ENCODE assay signal across 8 mouse cellular contexts in genomic region chr1:74121821-74122576, GRCm38 (mm10). TPM values are rescaled to one million over a fixed set of nuclear protein-coding genes. Genes with fewer than 3 reads are reported as not detected.
DNase-seq lines count a peak whose midpoint lies in the region; TF ChIP-seq lines count a peak whose summit lies in the region.

No protein-coding gene starts in this region.

- no peak overlapping the region for H3K4me3 ChIP-seq in cerebellum, adult 2 months (replicated peaks; ENCODE audit: insufficient read depth, low read depth, low read length)

- peak; percentile 62 to 74 for DNase-seq in cerebellum, postnatal 10 days
- no peak for DNase-seq in cerebellum, adult 11 months
- peak; percentile 60 for DNase-seq in urinary bladder, adult 18-20 months (ENCODE audit: low spot score in 2 of 2)
- no peak for DNase-seq in urinary bladder, postnatal 10 days (ENCODE audit: low spot score)
- peak; percentile 86 to 89 for DNase-seq in kidney, adult 8-10 months
- DNase-seq in lung, postnatal 25 days (ENCODE audit: low spot score), result peak; percentile 79
- peak; percentile 49 for DNase-seq in urinary bladder, postnatal 25 days (ENCODE audit: low spot score)
- no peak for DNase-seq in cerebellum, adult 2 months

- H3K27me3 ChIP-seq in cerebellum, adult 2 months (ENCODE audit: control insufficient read depth, insufficient read depth, low read length), result peaks cover 7% of the 10 kb centered on the region; the same call in 1 of the 2 replicates

- TF ChIP-seq POLR2A in cerebellum, adult 2 months (IDR thresholded peaks at IDR 0.05; ENCODE audit: borderline replicate concordance, insufficient read depth, low read length), result no peak

- H3K27ac ChIP-seq in cerebellum, adult 2 months (ENCODE audit: insufficient read depth, low read length), result no peak overlapping the region

- no peak for TF ChIP-seq CTCF in cerebellum, adult 2 months (IDR thresholded peaks at IDR 0.05; ENCODE audit: borderline replicate concordance, insufficient read depth, low read depth, low read length)

- H3K4me1 ChIP-seq in cerebellum, adult 2 months (ENCODE audit: control insufficient read depth, insufficient read depth, low read length), result 0 out of 2 replicates have a peak, but pooled peaks cover 3% of the 10 kb centered on the region

- 32% methylated on average over 9 of the region's 9 CpGs for WGBS in cerebellum, adult 2 months

RNA-seq across cellular contexts. Expression of gene Tns1, which starts 2.2 kb away (rescaled TPM):
- 23.4 and 25.1 TPM in 2 replicates for polyA plus RNA-seq in cerebellum, adult 2 months (2012; rRNA removed)

RNA-seq across cellular contexts. Expression of gene Rufy4, which starts 3.3 kb away (rescaled TPM):
- 0.17 and 0.18 TPM in 2 replicates for polyA plus RNA-seq in cerebellum, adult 2 months (2012; rRNA removed)

RNA-seq across cellular contexts. Expression of gene Cxcr2, which starts 31.8 kb away (rescaled TPM):
- polyA plus RNA-seq in cerebellum, adult 2 months (2012; rRNA removed), result 0.15 TPM in 1 of 2 replicates, not detected in the other

Comparison
In these comparisons a context has a peak if more than half of its experiments do, and no peak if none do; other contexts are left out.
1. DNase-seq: peak in cerebellum, postnatal 10 days (2 of 2), urinary bladder, adult 18-20 months (2 of 2), kidney, adult 8-10 months (2 of 2), lung, postnatal 25 days (single experiment) and urinary bladder, postnatal 25 days (single experiment); none in cerebellum, adult 11 months (single experiment), urinary bladder, postnatal 10 days (single experiment) and cerebellum, adult 2 months (0 of 2).